Mouse (Mus musculus) embryonic facial prominence, embryonic 15.5 days (tissue): ENCODE data around the gene Dnah1. TPM values are rescaled to one million over a fixed set of nuclear protein-coding genes. Genes with fewer than 3 reads are reported as not detected.

Experiments
- ATAC-seq: fragments of 200-750 bp; cut with Nextera tagmentation; 2 replicates; pipeline ENCODE4 v1.8.0; 2017; ENCODE audit warnings: low read depth, moderate TSS enrichment; ENCODE audit not compliant: insufficient number of reproducible peaks, low FRiP score, low TSS enrichment
- H3K27ac ChIP-seq: fragments of 300-500 bp; sonication (generic); replicated peaks from 2 replicates; pipeline ENCODE4 v1.5.1; 2015; ENCODE audit warnings: mild to moderate bottlenecking, inconsistent platforms
- H3K27me3 ChIP-seq: fragments of 300-500 bp; sonication (generic); 2 replicates; pipeline ENCODE4 v1.6.1; 2015; ENCODE audit warnings: inconsistent platforms
- H3K36me3 ChIP-seq: fragments of 300-500 bp; sonication (generic); 2 replicates; pipeline ENCODE4 v1.6.1; 2015; ENCODE audit warnings: mild to moderate bottlenecking, inconsistent platforms
- H3K4me1 ChIP-seq: fragments of 300-500 bp; sonication (generic); 2 replicates; pipeline ENCODE4 v1.6.1; 2015; ENCODE audit warnings: inconsistent platforms
- H3K4me2 ChIP-seq: fragments of 300-500 bp; sonication (generic); replicated peaks from 2 replicates; pipeline ENCODE4 v1.6.1; 2015; ENCODE audit warnings: mild to moderate bottlenecking, inconsistent platforms
- H3K4me3 ChIP-seq: fragments of 300-500 bp; sonication (generic); replicated peaks from 2 replicates; pipeline ENCODE4 v1.5.1; 2015; ENCODE audit warnings: mild to moderate bottlenecking, inconsistent platforms
- H3K9ac ChIP-seq: fragments of 300-500 bp; sonication (generic); 2 replicates; pipeline ENCODE4 v1.6.1; 2015; ENCODE audit warnings: inconsistent platforms
- H3K9me3 ChIP-seq: fragments of 300-500 bp; sonication (generic); replicated peaks from 2 replicates; pipeline ENCODE4 v1.6.1; 2016; ENCODE audit warnings: inconsistent platforms
- WGBS: fragments of 180-500 bp; shearing (Covaris S2); methylation state at CpG from one replicate; pipeline ENCODE4 v1.1.7; 2015; 5-methylcytosine and 5-hydroxymethylcytosine counted together
- polyA plus RNA-seq: library from polyadenylated mRNA; unstranded; fragments of >200 nt; fragmentation: Nextera tagmentation; extraction: Ambion mirVana; gene quantifications from 2 replicates; pipeline ENCODE4 v1.2.1, GENCODE M21; 2015

Dnah1 gene
- polyA plus RNA-seq, result 6.0 and 7.2 TPM in 2 replicates

- WGBS, result 31% methylated on average over 28 of the region's 28 CpGs
- Histone ChIP-seq H3K36me3 (no peaks in the 10 kb centered on the region), H3K4me3 (peak within 1 kb of the TSS; percentile 40), H3K27ac (no peak within 1 kb of the TSS), H3K4me2 (peak within 1 kb of the TSS; percentile 58), H3K9ac (no peak within 1 kb of the TSS), H3K9me3 (no peaks in the 10 kb centered on the region), H3K27me3 (no peaks in the 10 kb centered on the region), H3K4me1 (peaks cover 7% of the 10 kb centered on the region; the same call in 1 of the 2 replicates)
- ATAC-seq, result no peak; the same call in 1 of the 2 replicates
Measured at GRCm38 (mm10) chr14:31323849-31324792, at the start of gene Dnah1. TSS of gene Dnah1 (minus strand) at chr14:31323896.

GRCm38 (mm10) chr14:31369377-31369776 lies 45.7 kb upstream of the Dnah1 start:
- H3K4me2 ChIP-seq, result no peak overlapping the region
- ATAC-seq, result no peak
- no peak overlapping the region for H3K9ac ChIP-seq
- H3K36me3 ChIP-seq, result peaks cover 73% of the 10 kb centered on the region
- H3K27ac ChIP-seq, result no peak overlapping the region
- H3K4me1 ChIP-seq, result no peaks in the 10 kb centered on the region
- 71% methylated on average over 3 of the region's 3 CpGs for WGBS
- H3K27me3 ChIP-seq, result no peaks in the 10 kb centered on the region
- no peaks in the 10 kb centered on the region for H3K9me3 ChIP-seq
- no peak overlapping the region for H3K4me3 ChIP-seq

- Histone ChIP-seq H3K4me1 (no peaks in the 10 kb centered on the region), H3K4me2 (no peak overlapping the region), H3K36me3 (peaks cover 72% of the 10 kb centered on the region), H3K9me3 (no peaks in the 10 kb centered on the region), H3K27ac (no peak overlapping the region), H3K27me3 (no peaks in the 10 kb centered on the region), H3K4me3 (no peak overlapping the region), H3K9ac (no peak overlapping the region)
- no peak for ATAC-seq
- 87% methylated on average over 7 of the region's 7 CpGs for WGBS
Measured at GRCm38 (mm10) chr14:31367951-31368350, 44.3 kb upstream of the Dnah1 start.

GRCm38 (mm10) chr14:31365350-31365749 lies 41.7 kb upstream of the Dnah1 start:
- Histone ChIP-seq H3K27ac (no peak overlapping the region), H3K4me1 (no peaks in the 10 kb centered on the region), H3K36me3 (peaks cover 74% of the 10 kb centered on the region), H3K27me3 (no peaks in the 10 kb centered on the region), H3K4me3 (no peak overlapping the region), H3K9ac (no peak overlapping the region), H3K9me3 (no peaks in the 10 kb centered on the region), H3K4me2 (no peak overlapping the region)
- ATAC-seq, result no peak

- WGBS, result 91% methylated on average over 4 of the region's 4 CpGs
- no peak overlapping the region for H3K4me3 ChIP-seq
- peaks cover 72% of the 10 kb centered on the region for H3K36me3 ChIP-seq
- H3K4me2 ChIP-seq, result no peak overlapping the region
- no peak overlapping the region for H3K27ac ChIP-seq
- no peaks in the 10 kb centered on the region for H3K27me3 ChIP-seq
- ATAC-seq, result no peak
- no peaks in the 10 kb centered on the region for H3K4me1 ChIP-seq
- H3K9ac ChIP-seq, result no peak overlapping the region
- no peaks in the 10 kb centered on the region for H3K9me3 ChIP-seq
Measured at GRCm38 (mm10) chr14:31364589-31364988, 40.9 kb upstream of the Dnah1 start.

GRCm38 (mm10) chr14:31362236-31362635 lies 38.5 kb upstream of the Dnah1 start:
- WGBS, result 88% methylated on average over 2 of the region's 2 CpGs
- Histone ChIP-seq H3K27ac (no peak overlapping the region), H3K4me2 (no peak overlapping the region), H3K27me3 (no peaks in the 10 kb centered on the region), H3K9me3 (no peaks in the 10 kb centered on the region), H3K4me3 (no peak overlapping the region), H3K4me1 (no peaks in the 10 kb centered on the region), H3K36me3 (peaks cover 69% of the 10 kb centered on the region), H3K9ac (no peak overlapping the region)
- no peak for ATAC-seq

- Histone ChIP-seq H3K4me1 (no peaks in the 10 kb centered on the region), H3K4me2 (no peak overlapping the region), H3K36me3 (peaks cover 37% of the 10 kb centered on the region), H3K9me3 (no peaks in the 10 kb centered on the region), H3K27ac (no peak overlapping the region), H3K4me3 (no peak overlapping the region), H3K27me3 (no peaks in the 10 kb centered on the region), H3K9ac (no peak overlapping the region)
- no peak for ATAC-seq
- WGBS, result 98% methylated on average over 1 of the region's 1 CpGs
Measured at GRCm38 (mm10) chr14:31345367-31345766, 21.7 kb upstream of the Dnah1 start.

GRCm38 (mm10) chr14:31343241-31343640 lies 19.5 kb upstream of the Dnah1 start:
- WGBS, result 67% methylated on average over 8 of the region's 8 CpGs
- H3K27me3 ChIP-seq, result no peaks in the 10 kb centered on the region
- no peak overlapping the region for H3K4me3 ChIP-seq
- no peak overlapping the region for H3K9ac ChIP-seq
- H3K9me3 ChIP-seq, result no peaks in the 10 kb centered on the region
- no peaks in the 10 kb centered on the region for H3K4me1 ChIP-seq
- peaks cover 30% of the 10 kb centered on the region for H3K36me3 ChIP-seq
- no peak overlapping the region for H3K4me2 ChIP-seq
- no peak for ATAC-seq
- H3K27ac ChIP-seq, result no peak overlapping the region

- peaks cover 4% of the 10 kb centered on the region for H3K4me1 ChIP-seq
- H3K27ac ChIP-seq, result no peak overlapping the region
- ATAC-seq, result no peak
- H3K36me3 ChIP-seq, result peaks cover 5% of the 10 kb centered on the region; the same call in 1 of the 2 replicates
- no peaks in the 10 kb centered on the region for H3K27me3 ChIP-seq
- peak overlapping the region; percentile 98; the same call in 1 of the 2 replicates for H3K4me3 ChIP-seq
- H3K9me3 ChIP-seq, result no peaks in the 10 kb centered on the region
- H3K9ac ChIP-seq, result no peak overlapping the region
- peak overlapping the region; percentile 61 for H3K4me2 ChIP-seq
Measured at GRCm38 (mm10) chr14:31337947-31338346, 14.3 kb upstream of the Dnah1 start.

- Histone ChIP-seq H3K36me3 (peaks cover 5% of the 10 kb centered on the region; the same call in 1 of the 2 replicates), H3K27me3 (no peaks in the 10 kb centered on the region), H3K4me3 (peak overlapping the region; percentile 98), H3K4me2 (peak overlapping the region; percentile 61), H3K9me3 (no peaks in the 10 kb centered on the region), H3K27ac (no peak overlapping the region), H3K9ac (peak overlapping the region; percentile 97), H3K4me1 (peaks cover 4% of the 10 kb centered on the region)
- no peak for ATAC-seq
- 34% methylated on average over 7 of the region's 7 CpGs for WGBS
Measured at GRCm38 (mm10) chr14:31337406-31337805, 13.7 kb upstream of the Dnah1 start.

GRCm38 (mm10) chr14:31336369-31337155 lies 12.9 kb upstream of the Dnah1 start, which contains the start of gene Capn7:
TSS of gene Capn7 (plus strand) at chr14:31336638.
- no peaks in the 10 kb centered on the region for H3K27me3 ChIP-seq
- H3K27ac ChIP-seq, result peak within 1 kb of the TSS; percentile 96
- no peaks in the 10 kb centered on the region for H3K9me3 ChIP-seq
- H3K9ac ChIP-seq, result peak within 1 kb of the TSS; percentile 97
- peak; percentile 97 for ATAC-seq
- peaks cover 4% of the 10 kb centered on the region for H3K4me1 ChIP-seq
- under 1% methylated on average over 78 of the region's 78 CpGs for WGBS
- peak within 1 kb of the TSS; percentile 98 for H3K4me3 ChIP-seq
- H3K4me2 ChIP-seq, result peak within 1 kb of the TSS; percentile 61
- peaks cover 5% of the 10 kb centered on the region; the same call in 1 of the 2 replicates for H3K36me3 ChIP-seq
